Mouse (Mus musculus): ENCODE measurements around the gene Egr4. TPM values are rescaled to one million over a fixed set of nuclear protein-coding genes. Genes with fewer than 3 reads are reported as not detected.

Gene Egr4
- polyA plus RNA-seq, 1 experiment: 47.9 TPM

- no peak for TF ChIP-seq CTCF (IDR thresholded peaks at IDR 0.05; ENCODE audit: extremely low read depth, insufficient read depth, low read length)
- TF ChIP-seq POLR2A (IDR thresholded peaks at IDR 0.05; ENCODE audit: extremely low read depth, insufficient read depth, low read length): no peak
- Histone ChIP-seq H3K4me1 (ENCODE audit: control insufficient read depth, insufficient read depth, low read length) (no peaks in the 10 kb centered on the region), H3K4me3 (ENCODE audit: insufficient read depth, low read length) (peak overlapping the region; percentile 92), H3K27ac (ENCODE audit: insufficient read depth, low read length) (peak overlapping the region; percentile 87)
Measured at GRCm38 (mm10) chr6:85512577-85513530, 535 bp downstream of the Egr4 start.

GRCm38 (mm10) chr6:85512056-85512440, 1.3 kb downstream of the Egr4 start:
- H3K27ac ChIP-seq (ENCODE audit: insufficient read depth, low read length): peak overlapping the region; percentile 87; the same call in 1 of the 2 replicates
- peak overlapping the region; percentile 92 for H3K4me3 ChIP-seq (ENCODE audit: insufficient read depth, low read length)
- H3K4me1 ChIP-seq (ENCODE audit: control insufficient read depth, insufficient read depth, low read length): no peaks in the 10 kb centered on the region
- TF ChIP-seq POLR2A (IDR thresholded peaks at IDR 0.05; ENCODE audit: extremely low read depth, insufficient read depth, low read length) (no peak), CTCF (IDR thresholded peaks at IDR 0.05; ENCODE audit: extremely low read depth, insufficient read depth, low read length) (no peak)

- Histone ChIP-seq H3K4me1 (ENCODE audit: control insufficient read depth, insufficient read depth, low read length) (no peaks in the 10 kb centered on the region), H3K27ac (ENCODE audit: insufficient read depth, low read length) (peak overlapping the region; percentile 87), H3K4me3 (ENCODE audit: insufficient read depth, low read length) (peak overlapping the region; percentile 92)
- TF ChIP-seq CTCF (IDR thresholded peaks at IDR 0.05; ENCODE audit: extremely low read depth, insufficient read depth, low read length): no peak
- TF ChIP-seq POLR2A (IDR thresholded peaks at IDR 0.05; ENCODE audit: extremely low read depth, insufficient read depth, low read length): no peak
Measured at GRCm38 (mm10) chr6:85511286-85512055, 1.9 kb downstream of the Egr4 start.

GRCm38 (mm10) chr6:85510476-85510875, 2.9 kb downstream of the Egr4 start:
- Histone ChIP-seq H3K27ac (ENCODE audit: insufficient read depth, low read length) (no peak overlapping the region), H3K4me3 (ENCODE audit: insufficient read depth, low read length) (no peak overlapping the region), H3K4me1 (ENCODE audit: control insufficient read depth, insufficient read depth, low read length) (no peaks in the 10 kb centered on the region)
- peak; percentile 68 for TF ChIP-seq CTCF (IDR thresholded peaks at IDR 0.05; ENCODE audit: extremely low read depth, insufficient read depth, low read length)
- TF ChIP-seq POLR2A (IDR thresholded peaks at IDR 0.05; ENCODE audit: extremely low read depth, insufficient read depth, low read length): no peak

GRCm38 (mm10) chr6:85508602-85509001, 4.8 kb downstream of the Egr4 start:
- Histone ChIP-seq H3K27ac (ENCODE audit: insufficient read depth, low read length) (no peak overlapping the region), H3K4me3 (ENCODE audit: insufficient read depth, low read length) (no peak overlapping the region), H3K4me1 (ENCODE audit: control insufficient read depth, insufficient read depth, low read length) (peaks cover 5% of the 10 kb centered on the region)
- TF ChIP-seq CTCF (IDR thresholded peaks at IDR 0.05; ENCODE audit: extremely low read depth, insufficient read depth, low read length) (no peak), POLR2A (IDR thresholded peaks at IDR 0.05; ENCODE audit: extremely low read depth, insufficient read depth, low read length) (no peak)

GRCm38 (mm10) chr6:85504908-85505307, 8.5 kb downstream of the Egr4 start:
- H3K27ac ChIP-seq (ENCODE audit: insufficient read depth, low read length): peak overlapping the region; percentile 49
- H3K4me3 ChIP-seq (ENCODE audit: insufficient read depth, low read length): no peak overlapping the region
- peaks cover 7% of the 10 kb centered on the region for H3K4me1 ChIP-seq (ENCODE audit: control insufficient read depth, insufficient read depth, low read length)
- TF ChIP-seq CTCF (IDR thresholded peaks at IDR 0.05; ENCODE audit: extremely low read depth, insufficient read depth, low read length): no peak
- no peak for TF ChIP-seq POLR2A (IDR thresholded peaks at IDR 0.05; ENCODE audit: extremely low read depth, insufficient read depth, low read length)

GRCm38 (mm10) chr6:85502911-85503250, 10.5 kb downstream of the Egr4 start, which contains the start of gene Fbxo41:
Gene Fbxo41, minus strand, starts transcription at chr6:85502994.
- Histone ChIP-seq H3K27ac (ENCODE audit: insufficient read depth, low read length) (peak within 1 kb of the TSS; percentile 89), H3K4me3 (ENCODE audit: insufficient read depth, low read length) (peak within 1 kb of the TSS; percentile 83), H3K4me1 (ENCODE audit: control insufficient read depth, insufficient read depth, low read length) (peaks cover 7% of the 10 kb centered on the region)
- TF ChIP-seq POLR2A (IDR thresholded peaks at IDR 0.05; ENCODE audit: extremely low read depth, insufficient read depth, low read length) (peak; percentile 76; the same call in 1 of the 2 replicates), CTCF (IDR thresholded peaks at IDR 0.05; ENCODE audit: extremely low read depth, insufficient read depth, low read length) (no peak)

- peak overlapping the region; percentile 89 for H3K27ac ChIP-seq (ENCODE audit: insufficient read depth, low read length)
- H3K4me1 ChIP-seq (ENCODE audit: control insufficient read depth, insufficient read depth, low read length): peaks cover 7% of the 10 kb centered on the region
- TF ChIP-seq POLR2A (IDR thresholded peaks at IDR 0.05; ENCODE audit: extremely low read depth, insufficient read depth, low read length): peak; percentile 40; the same call in 1 of the 2 replicates
- no peak for TF ChIP-seq CTCF (IDR thresholded peaks at IDR 0.05; ENCODE audit: extremely low read depth, insufficient read depth, low read length)
- H3K4me3 ChIP-seq (ENCODE audit: insufficient read depth, low read length): peak overlapping the region; percentile 83
Measured at GRCm38 (mm10) chr6:85502103-85502910, 11.1 kb downstream of the Egr4 start.

All from cortical plate, adult 2 months (tissue).